Mouse (Mus musculus): Measurements from ENCODE around the gene Resf1. TPM values are rescaled to one million over a fixed set of nuclear protein-coding genes. Genes with fewer than 3 reads are reported as not detected.
"Not testable (repeated sequence)": the region's sequence is repeated elsewhere in the genome, so short reads cannot be mapped to it uniquely, and the experiment has no call there.

The Resf1 gene
- total RNA-seq, 2 experiments from 2014 or later: 26.3 to 27.8 TPM

DNA sequence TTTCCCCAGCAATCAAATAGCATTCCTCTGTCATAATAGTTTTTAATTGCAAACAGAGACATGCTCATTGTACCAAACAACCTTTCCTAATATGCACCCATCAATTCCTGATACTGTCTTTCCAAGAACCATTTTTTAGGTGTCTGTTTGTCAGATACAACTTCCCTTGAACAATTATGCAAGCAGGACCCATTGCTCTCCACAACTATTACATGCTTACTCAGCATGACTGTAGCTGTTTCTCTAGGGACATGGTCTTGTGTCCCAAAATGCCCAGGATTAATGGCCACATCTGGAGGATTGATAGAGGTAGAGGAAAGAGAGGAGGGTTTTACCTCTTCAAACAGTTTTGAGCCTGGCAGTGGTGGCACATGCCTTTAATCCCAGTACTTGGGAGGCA, 35.2 kb downstream of the Resf1 start:
- DNase-seq: no peak

DNA sequence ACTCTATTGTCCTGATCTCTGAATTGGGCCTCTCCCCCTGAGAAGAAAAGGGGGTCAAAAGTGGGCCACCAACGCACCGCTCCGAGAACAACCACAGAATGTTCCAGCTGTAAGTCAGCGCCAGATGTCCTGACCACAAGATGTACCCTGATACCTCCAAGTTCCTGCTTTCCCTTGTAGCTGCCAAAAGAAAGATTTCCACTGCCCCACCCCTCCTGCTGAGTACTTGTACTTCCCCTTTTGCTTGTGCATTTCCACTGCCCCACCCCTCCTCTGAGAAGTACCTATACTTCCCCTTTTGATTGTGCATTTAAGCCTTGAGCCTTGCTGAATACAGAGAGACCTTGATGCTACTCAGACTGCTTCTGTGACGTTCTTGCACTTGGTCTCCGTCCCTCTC, 39.0 kb downstream of the Resf1 start:
- not testable (repeated sequence) for DNase-seq

DNA sequence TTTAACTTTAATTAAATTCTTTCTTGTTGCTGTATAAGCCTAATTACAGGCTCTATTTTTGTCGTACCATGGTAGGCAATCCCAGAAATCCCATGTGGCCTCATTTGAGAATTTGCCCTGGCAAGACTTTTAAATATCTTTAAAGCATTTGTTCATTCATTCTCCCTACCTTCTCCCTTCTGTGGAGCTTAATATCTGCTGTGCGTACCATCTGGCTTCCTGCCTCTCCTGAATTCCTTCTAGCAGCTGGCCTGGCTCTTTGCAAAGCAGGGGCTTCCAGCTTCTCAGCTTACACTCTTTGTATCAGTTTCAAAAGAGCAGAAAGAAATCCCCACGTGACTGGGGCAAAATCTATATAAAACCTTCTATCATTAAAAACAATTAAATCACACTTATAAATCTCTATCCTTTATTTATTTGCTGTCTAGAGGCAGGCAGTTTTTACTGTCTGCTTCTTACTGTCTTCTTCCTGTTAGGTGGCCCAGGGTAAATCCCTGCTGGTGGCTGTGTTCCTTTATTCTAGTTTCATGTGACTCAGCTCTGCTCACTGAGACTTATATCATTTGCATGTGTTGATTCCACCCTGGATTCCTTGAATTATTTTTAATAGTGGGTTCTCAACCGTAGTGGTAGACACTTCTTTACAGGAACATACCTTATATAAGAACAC, 45.7 kb downstream of the Resf1 start:
- DNase-seq: no peak

DNA sequence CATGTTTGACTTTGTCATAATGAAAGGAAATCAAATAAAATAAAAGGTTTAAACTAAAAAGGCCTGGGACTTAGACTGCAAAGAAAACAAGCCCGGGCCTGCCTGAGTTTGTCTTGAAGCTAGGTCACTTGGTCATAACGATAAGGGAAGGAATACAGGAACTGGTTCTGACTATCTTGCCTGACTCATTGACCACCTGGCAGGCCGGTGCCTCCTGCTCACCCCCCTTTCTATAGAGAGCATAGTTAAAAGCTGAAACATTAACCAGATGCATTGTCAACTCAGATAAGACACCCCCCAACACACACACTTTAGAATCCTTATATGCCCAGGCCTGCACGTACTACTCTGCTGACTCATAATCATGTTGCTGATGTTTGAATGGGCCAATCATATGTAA, 46.6 kb downstream of the Resf1 start:
- not testable (repeated sequence) for DNase-seq

DNA sequence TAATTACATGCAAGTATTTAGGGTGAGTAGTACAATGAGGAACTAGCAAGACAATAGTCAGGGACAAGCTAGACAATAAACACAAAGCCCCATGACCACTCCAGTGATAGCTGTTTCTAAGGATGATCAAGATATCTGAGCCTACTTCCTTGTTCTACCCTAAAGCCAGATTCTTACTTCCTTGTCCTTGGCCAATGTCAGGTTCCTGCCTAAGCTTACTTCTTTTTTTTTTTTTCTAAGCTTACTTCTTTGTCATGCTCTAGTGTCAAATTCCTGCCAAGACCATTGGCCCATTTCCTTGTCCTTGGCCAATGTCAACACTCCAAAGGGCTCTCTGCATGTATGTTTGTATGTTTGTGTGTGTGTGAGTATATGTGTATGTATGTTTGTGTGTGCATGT, 47.9 kb downstream of the Resf1 start:
- DNase-seq: no peak

DNA sequence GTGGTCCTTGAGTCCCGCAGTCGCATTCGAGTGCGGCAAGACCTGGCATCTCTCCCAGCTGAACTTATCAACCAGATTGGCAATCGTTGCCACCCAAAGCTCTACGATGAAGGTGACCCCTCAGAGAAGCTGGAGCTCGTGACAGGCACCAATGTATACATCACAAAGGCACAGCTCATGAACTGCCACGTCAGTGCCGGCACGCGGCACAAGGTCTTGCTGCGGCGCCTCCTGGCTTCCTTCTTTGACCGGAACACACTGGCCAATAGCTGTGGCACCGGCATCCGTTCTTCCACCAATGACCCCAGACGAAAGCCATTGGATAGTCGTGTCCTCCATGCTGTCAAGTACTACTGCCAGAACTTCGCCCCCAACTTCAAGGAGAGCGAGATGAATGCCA, 53.3 kb downstream of the Resf1 start:
- not testable (repeated sequence) for DNase-seq

DNA sequence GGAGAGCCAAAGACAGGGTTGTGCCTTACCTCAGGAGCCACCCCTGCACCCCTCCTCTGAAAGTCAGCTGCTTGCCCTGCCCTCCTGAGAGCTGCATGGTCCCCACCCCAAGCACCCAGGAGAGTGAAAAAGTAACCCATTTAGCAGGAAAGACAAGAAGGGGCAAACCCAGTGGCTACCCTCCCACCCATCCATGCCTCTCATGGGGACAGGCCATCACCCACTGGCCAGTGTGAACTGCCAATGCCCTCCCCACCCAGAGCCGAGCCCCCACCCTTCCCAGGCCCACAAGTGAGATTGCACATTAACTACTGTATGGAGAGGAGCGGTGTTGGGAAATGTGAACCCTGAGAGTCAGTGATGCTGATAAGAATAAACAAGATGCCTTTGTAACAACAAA, 56.8 kb downstream of the Resf1 start:
- DNase-seq: not testable (repeated sequence)

DNA sequence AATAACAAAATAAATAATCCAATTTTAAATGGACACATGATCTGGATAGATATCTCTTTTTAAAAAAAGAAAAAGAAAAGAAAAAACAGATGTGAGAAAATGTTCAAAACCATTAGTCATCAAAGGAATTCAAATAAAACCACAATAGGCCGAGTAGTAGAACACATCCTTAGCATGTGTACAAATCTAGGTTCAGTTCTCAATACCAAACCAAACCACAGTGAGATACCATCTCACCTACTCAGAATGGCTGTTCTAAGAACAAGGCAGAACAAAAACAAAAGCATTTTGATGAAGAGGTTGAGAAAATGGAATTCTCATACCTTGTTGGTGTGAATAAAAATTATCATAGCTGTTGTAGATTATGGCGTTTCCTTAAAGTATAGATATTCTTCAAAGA, 57.2 kb downstream of the Resf1 start:
- no peak for DNase-seq

DNA sequence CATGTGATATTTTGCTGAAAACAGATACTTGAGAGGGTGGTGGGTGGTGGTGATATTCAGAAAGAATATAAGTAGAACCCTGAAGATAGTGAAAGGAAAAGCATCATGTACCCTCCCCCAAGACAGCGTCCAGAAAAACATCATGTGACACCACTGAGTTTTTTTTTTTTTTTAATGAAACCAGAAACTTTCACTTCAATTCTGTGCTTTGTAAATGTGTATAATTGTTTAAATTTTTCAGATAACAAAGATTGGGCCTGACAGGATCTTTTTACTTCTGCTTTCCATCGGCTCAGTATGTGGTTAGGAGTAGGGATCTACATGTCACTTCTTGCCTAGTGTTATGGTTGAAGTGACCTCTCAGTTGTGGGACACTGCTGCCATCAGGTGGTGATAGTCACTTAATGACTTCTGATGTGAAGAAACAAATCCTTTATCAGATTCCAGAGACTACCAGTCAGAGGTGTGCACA, 65.8 kb downstream of the Resf1 start:
- DNase-seq: peak; percentile 52

DNA sequence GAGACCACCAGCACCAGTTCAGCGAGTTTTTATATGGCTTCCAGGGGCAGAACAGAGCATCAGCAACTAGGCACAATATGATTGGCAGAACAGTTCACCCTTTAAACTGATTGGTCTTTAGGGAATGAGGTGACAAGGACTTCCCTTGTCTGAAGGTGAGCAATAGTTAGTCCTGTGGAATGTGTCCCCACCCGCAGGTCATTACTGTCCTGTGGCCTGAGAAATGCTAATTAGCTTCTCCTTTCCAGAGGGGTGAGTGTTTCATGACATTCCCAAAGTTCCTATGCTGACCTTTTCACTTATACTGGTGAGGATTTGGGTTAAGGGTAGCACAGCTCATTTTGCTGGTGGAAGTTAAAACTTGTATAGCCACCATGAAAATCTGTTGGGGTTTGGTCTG, 74.3 kb downstream of the Resf1 start:
- DNase-seq: no peak

Other genes starting within 250 kb of the Resf1 start
- gene Dennd5b, start 207.7 kb upstream of the Resf1 start, total RNA-seq (2021): 10 to 100 TPM; 10.5 TPM
- not detected for gene Gm10203, start 179.2 kb upstream of the Resf1 start, total RNA-seq (2021)
- gene Etfbkmt, start 169.6 kb upstream of the Resf1 start, total RNA-seq (2021): 10 to 100 TPM in 1 of 2 experiments, 1 to 10 TPM in 1; 7.5 to 13.5 TPM
- gene Amn1, start 120.7 kb upstream of the Resf1 start, total RNA-seq (2021): 10 to 100 TPM; 10.2 to 12.5 TPM
- gene Bicd1, start 99.5 kb downstream of the Resf1 start, total RNA-seq (2021): 1 to 10 TPM; 1.2 to 1.7 TPM

Measured in gastrocnemius, postnatal 10 days (tissue).